Mouse (Mus musculus) erythroblast, embryonic 14.5 days (primary cell): Measurements from ENCODE around the gene Itsn1.

Experiments used
- GATA1 ChIP-seq: IDR thresholded peaks from 2 replicates; pipeline ENCODE4 v1.6.1; 2012; ENCODE audit warnings: low read length, inconsistent platforms, mixed read lengths
- TAL1 ChIP-seq: IDR thresholded peaks from 3 replicates; pipeline ENCODE4 v1.6.1; 2012; ENCODE audit warnings: low read length, inconsistent platforms, mixed read lengths

- TF ChIP-seq GATA1 (no peak), TAL1 (no peak)
Measured at GRCm38 (mm10) chr16:91827456-91827855, 98.4 kb downstream of the Itsn1 start.
